Mouse (Mus musculus): ENCODE results near the gene Pdss2. TPM values are rescaled to one million over a fixed set of nuclear protein-coding genes. Genes with fewer than 3 reads are reported as not detected.

Pdss2 gene
- polyA plus RNA-seq, 2 experiments, result 4.4 to 4.7 TPM

DNA sequence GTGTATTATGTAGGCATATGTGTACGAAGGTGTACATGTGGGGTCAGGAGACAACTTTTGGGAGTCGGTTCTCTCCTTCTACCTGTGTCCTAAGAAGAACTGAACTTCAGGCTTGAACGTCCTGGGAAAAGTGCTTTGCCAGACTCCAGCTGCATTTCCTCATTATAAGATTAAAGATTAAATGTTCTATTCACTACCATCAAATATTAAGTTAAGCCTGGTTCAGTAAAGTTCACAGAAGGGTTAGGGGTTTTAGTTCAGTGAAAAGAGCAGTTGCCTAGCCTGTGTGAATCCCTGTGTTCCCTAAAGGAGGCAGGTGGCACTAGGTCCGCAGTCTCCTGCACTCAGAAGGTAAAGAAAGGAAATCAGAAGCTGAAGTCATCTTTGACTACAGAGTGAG, 213.0 kb downstream of the Pdss2 start:
- no peak for DNase-seq (ENCODE audit: low read depth in 3 of 3, low spot score in 3 of 3)
- Histone ChIP-seq H3K4me1 (replicated peaks; ENCODE audit: control insufficient read depth in 2 of 2, insufficient read depth in 2 of 2, low read length in 1 of 2) (0 out of 4 replicates have a peak, but pooled peaks cover 0 to under 1% of the 10 kb centered on the region in 2 experiments), H3K4me2 (ENCODE audit: low read depth) (no peak overlapping the region), H3K4me3 (ENCODE audit: insufficient read depth in 1 of 2, low read depth in 2 of 2, low read length in 2 of 2) (no peak overlapping the region), H3K27ac (no peak overlapping the region), H3K27me3 (ENCODE audit: control insufficient read depth, insufficient read depth, low read length) (no peaks in the 10 kb centered on the region), H3K9me3 (ENCODE audit: control insufficient read depth, low read length) (no peaks in the 10 kb centered on the region), H3K36me3 (replicated peaks; ENCODE audit: control insufficient read depth, insufficient read depth, low read depth) (no peaks in the 10 kb centered on the region), H3K9ac (replicated peaks) (no peak overlapping the region)
- no peak for TF ChIP-seq CTCF (IDR thresholded peaks at IDR 0.05; ENCODE audit: low read depth)
- no peak for ATAC-seq (ENCODE audit: insufficient read depth)
- 69% methylated on average over 4 of the region's 4 CpGs for WGBS (ENCODE audit: insufficient replicate concordance)

DNA sequence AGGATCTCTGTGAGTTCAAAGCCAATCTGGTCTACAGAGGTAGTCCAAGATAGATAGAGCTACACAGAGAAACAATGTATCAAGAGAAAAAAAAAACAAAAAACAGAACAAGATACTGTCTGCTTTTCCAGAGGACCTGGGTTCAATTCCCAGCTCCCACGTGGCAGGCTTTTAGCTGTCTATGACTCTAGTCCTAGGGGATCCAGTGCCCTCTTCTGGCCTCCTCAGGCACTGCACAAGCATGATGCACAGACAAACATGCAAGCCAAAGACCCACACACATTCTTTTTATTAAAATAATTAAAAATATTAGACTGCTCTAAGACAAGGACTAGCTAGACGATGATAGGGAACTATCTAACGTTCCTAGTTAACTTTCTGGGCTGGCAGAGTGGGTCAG, 214.5 kb downstream of the Pdss2 start:
- DNase-seq (ENCODE audit: low read depth in 3 of 3, low spot score in 3 of 3), result no peak
- ATAC-seq (ENCODE audit: insufficient read depth), result no peak
- Histone ChIP-seq H3K36me3 (replicated peaks; ENCODE audit: control insufficient read depth, insufficient read depth, low read depth) (no peaks in the 10 kb centered on the region), H3K27ac (no peak overlapping the region), H3K4me2 (ENCODE audit: low read depth) (no peak overlapping the region), H3K9me3 (ENCODE audit: control insufficient read depth, low read length) (no peaks in the 10 kb centered on the region), H3K4me1 (replicated peaks; ENCODE audit: control insufficient read depth in 2 of 2, insufficient read depth in 2 of 2, low read length in 1 of 2) (peaks cover 0 to 6% of the 10 kb centered on the region in 2 experiments; a peak in 2 of 4 replicates), H3K27me3 (ENCODE audit: control insufficient read depth, insufficient read depth, low read length) (no peaks in the 10 kb centered on the region), H3K9ac (replicated peaks) (no peak overlapping the region), H3K4me3 (ENCODE audit: insufficient read depth in 1 of 2, low read depth in 2 of 2, low read length in 2 of 2) (no peak overlapping the region)
- WGBS (ENCODE audit: insufficient replicate concordance), result 73% methylated on average over 3 of the region's 3 CpGs
- TF ChIP-seq CTCF (IDR thresholded peaks at IDR 0.05; ENCODE audit: low read depth) (peak; percentile 48), EP300 (IDR thresholded peaks at IDR 0.05; ENCODE audit: low read depth) (no peak)

DNA sequence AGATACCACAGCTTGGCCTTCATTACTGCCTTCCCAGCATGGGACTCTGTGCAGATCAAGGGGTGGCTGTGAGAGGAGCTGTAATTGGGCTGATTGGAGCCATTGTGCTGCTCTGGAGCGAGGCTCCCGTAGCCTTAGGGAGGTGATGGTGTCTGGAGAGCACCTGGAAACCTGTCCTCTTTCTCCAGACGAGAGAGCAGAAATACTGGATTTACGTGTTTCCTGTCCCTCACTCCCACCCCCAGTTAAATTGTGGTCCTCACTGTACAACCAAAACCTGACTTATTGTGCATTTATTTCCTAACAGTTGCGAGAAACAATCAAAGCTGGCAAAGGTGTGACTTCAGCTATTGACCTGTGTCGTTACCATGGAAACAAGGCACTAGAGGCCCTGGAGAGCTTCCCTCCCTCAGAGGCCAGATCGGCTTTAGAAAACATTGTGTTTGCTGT, 218.2 kb downstream of the Pdss2 start:
- H3K9me3 ChIP-seq (ENCODE audit: control insufficient read depth, low read length), result no peaks in the 10 kb centered on the region
- no peak overlapping the region for H3K27ac ChIP-seq
- no peak overlapping the region for H3K4me2 ChIP-seq (ENCODE audit: low read depth)
- no peaks in the 10 kb centered on the region for H3K36me3 ChIP-seq (replicated peaks; ENCODE audit: control insufficient read depth, insufficient read depth, low read depth)
- DNase-seq (ENCODE audit: low read depth in 3 of 3, low spot score in 3 of 3) (no peak), ATAC-seq (ENCODE audit: insufficient read depth) (no peak)
- H3K9ac ChIP-seq (replicated peaks), result no peak overlapping the region
- H3K27me3 ChIP-seq (ENCODE audit: control insufficient read depth, insufficient read depth, low read length), result no peaks in the 10 kb centered on the region
- TF ChIP-seq EP300 (IDR thresholded peaks at IDR 0.05; ENCODE audit: low read depth), result no peak
- TF ChIP-seq CTCF (IDR thresholded peaks at IDR 0.05; ENCODE audit: low read depth), result no peak
- WGBS (ENCODE audit: insufficient replicate concordance), result 60% methylated on average over 7 of the region's 7 CpGs
- peaks cover 0 to 9% of the 10 kb centered on the region in 2 experiments; a peak in 2 of 4 replicates for H3K4me1 ChIP-seq (replicated peaks; ENCODE audit: control insufficient read depth in 2 of 2, insufficient read depth in 2 of 2, low read length in 1 of 2)
- no peak overlapping the region for H3K4me3 ChIP-seq (ENCODE audit: insufficient read depth in 1 of 2, low read depth in 2 of 2, low read length in 2 of 2)

DNA sequence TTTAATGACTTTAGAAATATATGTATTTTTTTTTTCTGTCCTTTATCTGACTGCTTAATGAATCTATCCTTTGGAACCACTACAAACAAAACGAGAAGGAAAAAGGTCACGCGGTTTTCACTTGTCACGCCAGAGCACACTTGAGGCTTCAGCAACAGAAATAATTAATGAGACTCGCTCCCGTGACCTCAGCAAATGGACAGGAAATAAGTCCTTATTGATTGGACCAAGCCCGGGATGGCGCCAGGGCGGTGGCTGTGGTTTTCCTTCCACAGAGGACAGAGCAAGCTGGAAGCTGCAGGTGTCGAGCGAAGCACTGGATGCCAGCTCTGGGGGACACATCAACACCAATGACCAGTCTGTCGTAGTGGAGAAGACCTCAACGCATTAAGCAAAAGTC, 218.8 kb downstream of the Pdss2 start:
- DNase-seq (ENCODE audit: low read depth in 3 of 3, low spot score in 3 of 3) (no peak), ATAC-seq (ENCODE audit: insufficient read depth) (no peak)
- no peaks in the 10 kb centered on the region for H3K27me3 ChIP-seq (ENCODE audit: control insufficient read depth, insufficient read depth, low read length)
- no peak overlapping the region for H3K27ac ChIP-seq
- TF ChIP-seq EP300 (IDR thresholded peaks at IDR 0.05; ENCODE audit: low read depth) (no peak), CTCF (IDR thresholded peaks at IDR 0.05; ENCODE audit: low read depth) (no peak)
- no peak overlapping the region for H3K9ac ChIP-seq (replicated peaks)
- 51% methylated on average over 13 of the region's 13 CpGs for WGBS (ENCODE audit: insufficient replicate concordance)
- no peaks in the 10 kb centered on the region for H3K9me3 ChIP-seq (ENCODE audit: control insufficient read depth, low read length)
- peaks cover 0 to 9% of the 10 kb centered on the region in 2 experiments; a peak in 2 of 4 replicates for H3K4me1 ChIP-seq (replicated peaks; ENCODE audit: control insufficient read depth in 2 of 2, insufficient read depth in 2 of 2, low read length in 1 of 2)
- H3K4me2 ChIP-seq (ENCODE audit: low read depth), result no peak overlapping the region
- no peak overlapping the region for H3K4me3 ChIP-seq (ENCODE audit: insufficient read depth in 1 of 2, low read depth in 2 of 2, low read length in 2 of 2)
- no peaks in the 10 kb centered on the region for H3K36me3 ChIP-seq (replicated peaks; ENCODE audit: control insufficient read depth, insufficient read depth, low read depth)

DNA sequence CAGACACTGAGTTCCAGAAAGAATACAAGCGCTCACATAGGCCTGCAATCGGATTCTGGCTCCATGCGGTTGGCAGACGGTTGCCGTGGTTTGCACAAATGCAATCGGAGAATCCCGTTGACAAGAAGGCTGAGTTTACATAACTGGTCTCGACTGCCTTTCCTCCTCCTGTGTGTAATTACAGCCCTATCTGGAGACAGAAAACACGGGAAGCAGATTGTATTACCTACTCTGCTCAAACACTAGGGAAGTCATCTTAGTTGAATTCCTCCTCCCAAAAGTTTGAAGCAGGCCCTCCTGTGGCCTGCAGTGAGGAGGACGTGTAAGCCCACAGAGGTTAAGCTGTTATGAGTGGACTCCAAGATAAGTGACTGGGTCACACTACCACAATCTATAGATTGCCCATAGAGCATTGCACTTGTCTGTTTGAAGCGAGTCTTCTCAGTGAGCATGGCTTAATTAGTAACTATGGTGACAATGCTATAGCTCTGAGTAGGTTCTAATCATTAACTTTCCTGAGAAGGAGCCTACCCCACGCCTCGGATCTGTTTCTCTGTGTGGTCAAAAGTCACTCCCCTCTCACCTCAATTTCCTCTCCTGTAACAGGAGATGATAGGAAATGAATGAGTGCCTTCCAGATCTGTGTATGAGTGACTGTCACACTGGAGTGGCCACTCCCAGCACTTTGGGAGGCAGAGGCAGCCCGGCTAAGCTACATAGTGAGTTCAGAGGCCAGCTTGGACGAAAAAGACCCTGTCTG, 219.9 kb downstream of the Pdss2 start:
- DNase-seq (ENCODE audit: low read depth in 3 of 3, low spot score in 3 of 3) (no peak), ATAC-seq (ENCODE audit: insufficient read depth) (peak; percentile 73)
- Histone ChIP-seq H3K4me3 (ENCODE audit: insufficient read depth in 1 of 2, low read depth in 2 of 2, low read length in 2 of 2) (no peak overlapping the region), H3K4me2 (ENCODE audit: low read depth) (no peak overlapping the region), H3K27me3 (ENCODE audit: control insufficient read depth, insufficient read depth, low read length) (no peaks in the 10 kb centered on the region), H3K36me3 (replicated peaks; ENCODE audit: control insufficient read depth, insufficient read depth, low read depth) (no peaks in the 10 kb centered on the region), H3K4me1 (replicated peaks; ENCODE audit: control insufficient read depth in 2 of 2, insufficient read depth in 2 of 2, low read length in 1 of 2) (peaks cover 0 to 9% of the 10 kb centered on the region in 2 experiments; a peak in 2 of 4 replicates), H3K9ac (replicated peaks) (no peak overlapping the region), H3K27ac (no peak overlapping the region), H3K9me3 (ENCODE audit: control insufficient read depth, low read length) (no peaks in the 10 kb centered on the region)
- TF ChIP-seq CTCF (IDR thresholded peaks at IDR 0.05; ENCODE audit: low read depth) (no peak), EP300 (IDR thresholded peaks at IDR 0.05; ENCODE audit: low read depth) (no peak)
- WGBS (ENCODE audit: insufficient replicate concordance), result 56% methylated on average over 15 of the region's 15 CpGs

Measured in liver, embryonic 14.5 days (tissue).